Mouse (Mus musculus) liver, postnatal 0 days (tissue): ENCODE data around the gene 2010111I01Rik. TPM values are rescaled to one million over a fixed set of nuclear protein-coding genes. Genes with fewer than 3 reads are reported as not detected.

Experiments used
- ATAC-seq: fragments of 200-750 bp; cut with Nextera tagmentation; 2 replicates; pipeline ENCODE4 v1.8.0; 2017; ENCODE audit warnings: mild to moderate bottlenecking, moderate library complexity
- DNase-seq: peaks from one replicate; pipeline ENCODE4 v3.0.0-alpha.2; 2016
- H3K27ac ChIP-seq: fragments of 300-500 bp; sonication (generic); 2 replicates; pipeline ENCODE4 v1.5.1; 2014; ENCODE audit warnings: antibody characterized with exemption, moderate library complexity, mild to moderate bottlenecking, low read depth
- H3K27me3 ChIP-seq: fragments of 300-500 bp; sonication (generic); 2 replicates; pipeline ENCODE4 v1.6.1; 2014; ENCODE audit warnings: low read length, control low read depth, mixed read lengths; ENCODE audit not compliant: insufficient read depth
- H3K36me3 ChIP-seq: fragments of 300-500 bp; sonication (generic); replicated peaks from 2 replicates; pipeline ENCODE4 v1.6.1; 2014; ENCODE audit warnings: mild to moderate bottlenecking, control low read depth, low read length, moderate library complexity, mixed read lengths; ENCODE audit not compliant: insufficient read depth
- H3K4me1 ChIP-seq: fragments of 300-500 bp; sonication (generic); 2 replicates; pipeline ENCODE4 v1.6.1; 2014; ENCODE audit warnings: antibody characterized with exemption, mild to moderate bottlenecking, control low read depth; ENCODE audit not compliant: insufficient read depth
- H3K4me2 ChIP-seq: fragments of 300-500 bp; sonication (generic); 2 replicates; pipeline ENCODE4 v1.6.1; 2014; ENCODE audit warnings: low read depth, mild to moderate bottlenecking, low read length, moderate library complexity, mixed read lengths
- H3K4me3 ChIP-seq: fragments of 300-500 bp; sonication (generic); 2 replicates; pipeline ENCODE4 v1.5.1; 2014; ENCODE audit warnings: low read depth, low read length
- H3K9ac ChIP-seq: fragments of 300-500 bp; sonication (generic); replicated peaks from 2 replicates; pipeline ENCODE4 v1.6.1; 2014; ENCODE audit warnings: mild to moderate bottlenecking, moderate library complexity
- H3K9me3 ChIP-seq: fragments of 300-500 bp; sonication (generic); 2 replicates; pipeline ENCODE4 v1.6.1; 2016; ENCODE audit warnings: mild to moderate bottlenecking, control low read depth, low read length, mixed read lengths
- CTCF ChIP-seq: sonication (generic); IDR thresholded peaks from 2 replicates; pipeline ENCODE4 v1.5.1; 2016; ENCODE audit warnings: antibody characterized with exemption, low read depth
- EP300 ChIP-seq: IDR thresholded peaks from 2 replicates; pipeline ENCODE4 v1.6.1; 2016; ENCODE audit warnings: antibody characterized with exemption, low read depth, mild to moderate bottlenecking
- WGBS: fragments of 180-500 bp; shearing (Covaris S2); extraction: QIAGEN DNeasy Blood & Tissue Kit; methylation state at CpG from one replicate; pipeline ENCODE4 v1.1.7; 2014; ENCODE audit not compliant: insufficient replicate concordance; 5-methylcytosine and 5-hydroxymethylcytosine counted together
- polyA plus RNA-seq: library from polyadenylated mRNA; unstranded; fragments of >200 nt; fragmentation: Nextera tagmentation; extraction: Ambion mirVana; gene quantifications from 2 replicates; pipeline ENCODE4 v1.2.1, GENCODE M21; 2015

The 2010111I01Rik gene
- polyA plus RNA-seq, 1 experiment from 2014 or later = 22.9 TPM

- Histone ChIP-seq H3K36me3 (peaks cover 6% of the 10 kb centered on the region; the same call in 1 of the 2 replicates), H3K27me3 (no peaks in the 10 kb centered on the region), H3K4me1 (peaks cover 11% of the 10 kb centered on the region), H3K9ac (no peak overlapping the region), H3K4me2 (no peak overlapping the region), H3K9me3 (no peaks in the 10 kb centered on the region), H3K4me3 (no peak overlapping the region), H3K27ac (peak overlapping the region; percentile 11; the same call in 1 of the 2 replicates)
- DNase-seq (no peak), ATAC-seq (no peak)
- TF ChIP-seq CTCF (no peak), EP300 (no peak)
- WGBS = 47% methylated on average over 18 of the region's 18 CpGs
Observed at GRCm38 (mm10) chr13:63260753-63261631, 296.3 kb downstream of the 2010111I01Rik start.

GRCm38 (mm10) chr13:63261676-63262075 lies 297.0 kb downstream of the 2010111I01Rik start:
- Histone ChIP-seq H3K4me2 (no peak overlapping the region), H3K27ac (no peak overlapping the region), H3K4me3 (no peak overlapping the region), H3K9me3 (no peaks in the 10 kb centered on the region), H3K27me3 (no peaks in the 10 kb centered on the region), H3K4me1 (peaks cover 9% of the 10 kb centered on the region), H3K9ac (no peak overlapping the region), H3K36me3 (peaks cover 6% of the 10 kb centered on the region; the same call in 1 of the 2 replicates)
- ATAC-seq = no peak
- 81% methylated on average over 3 of the region's 3 CpGs for WGBS
- DNase-seq = no peak
- TF ChIP-seq EP300 (no peak), CTCF (no peak)

DNA sequence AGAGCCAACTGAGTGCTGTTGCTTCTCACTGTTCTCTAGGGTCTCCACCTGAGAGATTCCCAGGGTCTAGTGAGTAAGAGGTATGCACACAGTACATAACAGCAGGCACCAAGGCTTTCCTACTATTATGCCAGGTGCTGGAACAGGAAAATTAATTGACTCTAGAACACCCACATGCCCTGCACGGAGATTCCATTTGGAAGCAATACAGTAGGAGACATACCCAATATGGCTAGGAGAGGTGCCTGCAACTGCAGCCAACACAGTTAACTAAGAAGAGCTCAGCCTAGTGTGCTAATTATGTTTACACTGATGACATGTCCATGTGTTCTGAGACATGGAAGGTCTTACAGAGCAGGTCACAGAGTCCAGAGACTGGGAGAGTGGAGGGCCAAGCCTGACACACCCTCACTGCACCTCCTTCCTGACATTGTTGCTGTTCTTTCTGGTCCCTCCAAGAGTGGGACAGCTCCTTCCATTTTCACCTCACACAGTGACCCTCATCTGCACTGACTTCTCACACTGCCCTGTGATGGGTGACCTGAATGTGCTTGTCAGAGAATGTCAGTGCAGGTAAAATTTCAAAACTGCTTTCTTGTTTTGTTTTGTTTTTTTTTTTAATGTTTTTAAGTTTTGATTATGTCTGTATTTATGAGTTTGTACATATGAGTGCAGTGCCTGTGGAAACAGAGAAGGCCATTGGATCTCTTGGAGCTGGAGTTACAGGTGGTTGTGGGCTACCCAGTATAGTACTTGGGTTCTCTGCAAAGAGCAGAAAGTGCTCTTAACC lies 297.7 kb downstream of the 2010111I01Rik start:
- Histone ChIP-seq H3K9me3 (no peaks in the 10 kb centered on the region), H3K9ac (no peak overlapping the region), H3K4me3 (no peak overlapping the region), H3K27me3 (no peaks in the 10 kb centered on the region), H3K4me2 (no peak overlapping the region), H3K36me3 (peaks cover 6% of the 10 kb centered on the region; the same call in 1 of the 2 replicates), H3K27ac (no peak overlapping the region), H3K4me1 (peaks cover 9% of the 10 kb centered on the region)
- 87% methylated on average over 1 of the region's 1 CpGs for WGBS
- ATAC-seq (no peak), DNase-seq (no peak)
- TF ChIP-seq CTCF (no peak), EP300 (no peak)

GRCm38 (mm10) chr13:63268371-63268770 lies 303.7 kb downstream of the 2010111I01Rik start:
- ATAC-seq = no peak
- DNase-seq = no peak
- 57% methylated on average over 4 of the region's 4 CpGs for WGBS

GRCm38 (mm10) chr13:63268776-63269175 lies 304.1 kb downstream of the 2010111I01Rik start:
- 77% methylated on average over 1 of the region's 1 CpGs for whole genome bisulfite sequencing
- ATAC-seq = no peak
- TF ChIP-seq EP300 = no peak
- peaks cover 10% of the 10 kb centered on the region for H3K4me1 ChIP-seq
- H3K27me3 ChIP-seq = no peaks in the 10 kb centered on the region
- no peak overlapping the region for H3K4me2 ChIP-seq
- H3K9ac ChIP-seq = no peak overlapping the region
- no peak for DNase-seq
- H3K36me3 ChIP-seq = 0 out of 2 replicates have a peak, but pooled peaks cover 2% of the 10 kb centered on the region
- no peaks in the 10 kb centered on the region for H3K9me3 ChIP-seq
- H3K27ac ChIP-seq = no peak overlapping the region
- H3K4me3 ChIP-seq = no peak overlapping the region

More at GRCm38 (mm10) chr13:63268371-63268770, 303.7 kb downstream of the 2010111I01Rik start:
- H3K27ac ChIP-seq = no peak overlapping the region
- no peak overlapping the region for H3K4me2 ChIP-seq
- TF ChIP-seq CTCF (no peak), EP300 (no peak)
- no peaks in the 10 kb centered on the region for H3K9me3 ChIP-seq
- 0 out of 2 replicates have a peak, but pooled peaks cover 2% of the 10 kb centered on the region for H3K36me3 ChIP-seq
- no peak overlapping the region for H3K4me3 ChIP-seq
- H3K4me1 ChIP-seq = peaks cover 10% of the 10 kb centered on the region
- no peak overlapping the region for H3K9ac ChIP-seq
- H3K27me3 ChIP-seq = no peaks in the 10 kb centered on the region

- no peak overlapping the region for H3K4me3 ChIP-seq
- no peak overlapping the region for H3K4me2 ChIP-seq
- no peak overlapping the region for H3K9ac ChIP-seq
- no peaks in the 10 kb centered on the region for H3K9me3 ChIP-seq
- no peak overlapping the region for H3K27ac ChIP-seq
- peaks cover 13% of the 10 kb centered on the region; the same call in 1 of the 2 replicates for H3K4me1 ChIP-seq
- DNase-seq (no peak), ATAC-seq (no peak)
- TF ChIP-seq CTCF (no peak), EP300 (no peak)
- 0 out of 2 replicates have a peak, but pooled peaks cover 2% of the 10 kb centered on the region for H3K36me3 ChIP-seq
- 79% methylated on average over 5 of the region's 5 CpGs for WGBS
- no peaks in the 10 kb centered on the region for H3K27me3 ChIP-seq
Observed at GRCm38 (mm10) chr13:63270191-63270590, 305.5 kb downstream of the 2010111I01Rik start.
